Mouse (Mus musculus): Measurements from ENCODE around the gene Clec5a.

GRCm38 (mm10) chr6:40594804-40595550 is 9.4 kb upstream of the Clec5a start:
- TF ChIP-seq CTCF (IDR thresholded peaks at IDR 0.05; ENCODE audit: low read depth, low read length) (no peak), POLR2AphosphoS5 (IDR thresholded peaks at IDR 0.05; ENCODE audit: insufficient replicate concordance, low read depth, low read length) (no peak), GATA1 (IDR thresholded peaks at IDR 0.05; ENCODE audit: borderline replicate concordance, low read length) (no peak)
